17 mouse cellular contexts compared by ENCODE assay signal in genomic region chr1:51688224-51688545, GRCm38 (mm10).
DNase-seq lines count a peak whose midpoint lies in the region; ATAC-seq and TF ChIP-seq lines count a peak whose summit lies in the region.
"Had no signal": no experiment of that assay in that cellular context is flagged by ENCODE, and none has a peak within 500 bp of the region (broad histone marks: within the 10 kb centered on the region; RNA-seq: fewer than 3 reads in every experiment).

No protein-coding gene starts in this region.

- no peak overlapping the region for H3K4me2 ChIP-seq in hindbrain, embryonic 13.5 days
- H3K4me2 ChIP-seq in hindbrain, embryonic 11.5 days (replicated peaks; ENCODE audit: low read depth, low read length), result no peak overlapping the region
- H3K4me2 ChIP-seq in forebrain, embryonic 13.5 days, result peak overlapping the region; percentile 8; the same call in 1 of the 2 replicates
- peak overlapping the region; percentile 25; the same call in 1 of the 2 replicates for H3K4me2 ChIP-seq in hindbrain, embryonic 14.5 days (replicated peaks)
- H3K4me2 ChIP-seq in midbrain, postnatal 0 days (ENCODE audit: low read depth, low read length, poor library complexity, severe bottlenecking), result no peak overlapping the region
- H3K4me2 ChIP-seq: heart, embryonic 15.5 days; liver, embryonic 11.5 days had no signal

- H3K36me3 ChIP-seq in hindbrain, embryonic 13.5 days, result no peaks in the 10 kb centered on the region
- no peaks in the 10 kb centered on the region for H3K36me3 ChIP-seq in hindbrain, embryonic 11.5 days (ENCODE audit: control insufficient read depth, insufficient read depth, low read length)
- no peaks in the 10 kb centered on the region for H3K36me3 ChIP-seq in forebrain, embryonic 13.5 days (ENCODE audit: poor library complexity, severe bottlenecking)
- H3K36me3 ChIP-seq in hindbrain, embryonic 14.5 days (replicated peaks; ENCODE audit: control insufficient read depth, insufficient read depth), result no peaks in the 10 kb centered on the region
- no peaks in the 10 kb centered on the region for H3K36me3 ChIP-seq in midbrain, postnatal 0 days (ENCODE audit: insufficient read depth, low read length)
- H3K36me3 ChIP-seq: heart, embryonic 15.5 days had no signal

- no peak overlapping the region for H3K9ac ChIP-seq in hindbrain, embryonic 13.5 days
- H3K9ac ChIP-seq in hindbrain, embryonic 11.5 days (ENCODE audit: low read depth, low read length), result no peak overlapping the region
- H3K9ac ChIP-seq in forebrain, embryonic 13.5 days, result no peak overlapping the region
- no peak overlapping the region for H3K9ac ChIP-seq in hindbrain, embryonic 14.5 days
- no peak overlapping the region for H3K9ac ChIP-seq in midbrain, postnatal 0 days (replicated peaks; ENCODE audit: low read length, poor library complexity, severe bottlenecking)
- H3K9ac ChIP-seq: heart, embryonic 15.5 days had no signal

- peaks cover 18% of the 10 kb centered on the region for H3K4me1 ChIP-seq in hindbrain, embryonic 13.5 days (replicated peaks)
- no peaks in the 10 kb centered on the region; the same call in 1 of the 2 replicates for H3K4me1 ChIP-seq in hindbrain, embryonic 11.5 days (replicated peaks; ENCODE audit: control insufficient read depth, insufficient read depth, low read length)
- peaks cover 10% of the 10 kb centered on the region for H3K4me1 ChIP-seq in forebrain, embryonic 13.5 days
- peaks cover 12% of the 10 kb centered on the region; the same call in 1 of the 2 replicates for H3K4me1 ChIP-seq in hindbrain, embryonic 14.5 days (replicated peaks; ENCODE audit: control insufficient read depth, insufficient read depth, low read length)
- no peaks in the 10 kb centered on the region for H3K4me1 ChIP-seq in midbrain, postnatal 0 days (ENCODE audit: insufficient read depth, low read length)

- no peak overlapping the region for H3K4me3 ChIP-seq in hindbrain, embryonic 13.5 days
- H3K4me3 ChIP-seq in hindbrain, embryonic 11.5 days (ENCODE audit: low read depth, low read length), result no peak overlapping the region
- no peak overlapping the region for H3K4me3 ChIP-seq in forebrain, embryonic 13.5 days
- no peak overlapping the region for H3K4me3 ChIP-seq in hindbrain, embryonic 14.5 days (replicated peaks; ENCODE audit: low read length)
- no peak overlapping the region for H3K4me3 ChIP-seq in midbrain, postnatal 0 days (ENCODE audit: low read depth, low read length)
- H3K4me3 ChIP-seq: heart, embryonic 15.5 days had no signal

- H3K27ac ChIP-seq in hindbrain, embryonic 13.5 days, result peak overlapping the region; percentile 61
- H3K27ac ChIP-seq in hindbrain, embryonic 11.5 days (ENCODE audit: low read depth, low read length), result no peak overlapping the region
- peak overlapping the region; percentile 48; the same call in 1 of the 2 replicates for H3K27ac ChIP-seq in forebrain, embryonic 13.5 days
- peak overlapping the region; percentile 76 for H3K27ac ChIP-seq in hindbrain, embryonic 14.5 days
- peak overlapping the region; percentile 86 for H3K27ac ChIP-seq in midbrain, postnatal 0 days (ENCODE audit: low read depth, low read length)
- H3K27ac ChIP-seq: heart, embryonic 15.5 days had no signal

- WGBS in hindbrain, embryonic 13.5 days, result 20% methylated on average over 1 of the region's 1 CpGs
- WGBS in hindbrain, embryonic 11.5 days, result 42% methylated on average over 1 of the region's 1 CpGs
- 7% methylated on average over 1 of the region's 1 CpGs for WGBS in forebrain, embryonic 13.5 days
- 17% methylated on average over 1 of the region's 1 CpGs for WGBS in hindbrain, embryonic 14.5 days
- WGBS in midbrain, postnatal 0 days, result 11% methylated on average over 1 of the region's 1 CpGs

- ATAC-seq in hindbrain, embryonic 13.5 days (ENCODE audit: low FRiP score), result 0 out of 2 replicates have a peak, but pooled peaks have one; percentile 17
- ATAC-seq in hindbrain, embryonic 11.5 days (ENCODE audit: low FRiP score), result no peak
- peak; percentile 34; the same call in 1 of the 2 replicates for ATAC-seq in forebrain, embryonic 13.5 days
- peak; percentile 46; the same call in 1 of the 2 replicates for ATAC-seq in hindbrain, embryonic 14.5 days (ENCODE audit: low FRiP score)
- ATAC-seq in midbrain, postnatal 0 days (ENCODE audit: low FRiP score), result peak; percentile 61; the same call in 1 of the 2 replicates
- ATAC-seq: intestine, embryonic 16.5 days had no signal

- no peak for TF ChIP-seq CTCF in midbrain, postnatal 0 days (IDR thresholded peaks at IDR 0.05)

- H3K9me3 ChIP-seq in hindbrain, embryonic 13.5 days, result no peaks in the 10 kb centered on the region
- no peaks in the 10 kb centered on the region for H3K9me3 ChIP-seq in hindbrain, embryonic 11.5 days (ENCODE audit: control insufficient read depth, low read length)
- H3K9me3 ChIP-seq in forebrain, embryonic 13.5 days (replicated peaks), result no peaks in the 10 kb centered on the region
- H3K9me3 ChIP-seq in hindbrain, embryonic 14.5 days (ENCODE audit: control insufficient read depth, low read length), result no peaks in the 10 kb centered on the region
- H3K9me3 ChIP-seq in midbrain, postnatal 0 days (ENCODE audit: low read length), result no peaks in the 10 kb centered on the region
- H3K9me3 ChIP-seq: heart, embryonic 15.5 days had no signal

- no peaks in the 10 kb centered on the region for H3K27me3 ChIP-seq in hindbrain, embryonic 13.5 days
- no peaks in the 10 kb centered on the region for H3K27me3 ChIP-seq in hindbrain, embryonic 11.5 days (ENCODE audit: control insufficient read depth, insufficient read depth, low read length)
- no peaks in the 10 kb centered on the region for H3K27me3 ChIP-seq in forebrain, embryonic 13.5 days
- H3K27me3 ChIP-seq in hindbrain, embryonic 14.5 days (ENCODE audit: control insufficient read depth, insufficient read depth, low read length), result no peaks in the 10 kb centered on the region
- no peaks in the 10 kb centered on the region for H3K27me3 ChIP-seq in midbrain, postnatal 0 days (ENCODE audit: insufficient read depth, low read length)
- H3K27me3 ChIP-seq: CH12.LX; heart, embryonic 15.5 days had no signal

- DNase-seq in hindbrain, embryonic 11.5 days (ENCODE audit: low spot score), result no peak
- no peak for DNase-seq in hindbrain, embryonic 14.5 days (ENCODE audit: low spot score)
- no peak for DNase-seq in midbrain, postnatal 0 days (ENCODE audit: low spot score)
- DNase-seq in urinary bladder, postnatal 4 days (ENCODE audit: low spot score in 2 of 2), result no peak
- no peak for DNase-seq in heart, adult 11 months
- DNase-seq: adrenal gland, postnatal 14 days; cerebellum, postnatal 10 days; gastrocnemius, postnatal 14 days; heart, postnatal 4 days; left cerebral cortex, postnatal 4 days; thymus, postnatal 25 days had no signal

Comparison
In these comparisons a context has a peak if more than half of its experiments do, and no peak if none do; other contexts are left out.
1. H3K4me2 ChIP-seq: peak in forebrain, embryonic 13.5 days (single experiment) and hindbrain, embryonic 14.5 days (single experiment); none in hindbrain, embryonic 13.5 days (single experiment), hindbrain, embryonic 11.5 days (single experiment) and midbrain, postnatal 0 days (single experiment).